Mouse (Mus musculus) embryonic fibroblast, embryonic 13.5 days (primary cell): ENCODE results near the gene Tmem220.

Experiments used
- CTCF ChIP-seq: IDR thresholded peaks from 2 replicates; pipeline ENCODE4 v1.5.1; 2011; ENCODE audit warnings: mild to moderate bottlenecking, control low read depth, low read length, moderate library complexity, borderline replicate concordance; ENCODE audit not compliant: insufficient read depth
- POLR2A ChIP-seq: IDR thresholded peaks from 2 replicates; pipeline ENCODE4 v1.6.1; 2011; ENCODE audit warnings: low read depth, mild to moderate bottlenecking, control low read depth, low read length, moderate library complexity

GRCm38 (mm10) chr11:67075036-67075435 is 50.1 kb downstream of the Tmem220 start:
- no peak for TF ChIP-seq CTCF
- TF ChIP-seq POLR2A = no peak
